Mouse (Mus musculus) C2C12 (cell line): ENCODE measurements around the gene Gm11541.

Experiments
- CTCF ChIP-seq: IDR thresholded peaks from one replicate; pipeline ENCODE4 v1.5.1; 2011; ENCODE audit not compliant: control insufficient read depth, insufficient read depth, insufficient read length
- MYOD1 ChIP-seq: IDR thresholded peaks from one replicate; pipeline ENCODE4 v1.6.1; 2011; ENCODE audit warnings: low read depth; ENCODE audit not compliant: control insufficient read depth, insufficient read length

DNA sequence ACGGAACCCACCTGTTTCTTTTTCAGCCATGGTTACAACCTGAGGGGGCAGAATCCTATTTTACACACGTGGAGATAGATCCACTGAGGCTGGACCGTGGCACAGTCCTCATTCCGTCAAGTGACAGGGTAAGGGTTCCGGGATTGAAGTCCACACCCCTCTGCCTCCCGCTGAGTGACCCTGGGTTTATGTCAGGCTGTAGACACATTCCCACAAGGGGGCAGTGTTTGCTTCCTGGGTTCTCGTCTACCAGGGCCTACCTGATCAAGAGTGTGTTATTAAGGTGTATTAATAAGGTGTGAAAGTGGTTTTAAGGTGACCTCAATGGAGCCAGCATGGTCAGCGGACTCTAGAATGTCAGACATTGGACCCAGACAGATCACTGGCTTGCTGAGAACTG, 28.5 kb upstream of the Gm11541 start:
- peak; percentile 17 for TF ChIP-seq CTCF
- TF ChIP-seq MYOD1: no peak
